Mouse (Mus musculus) G1E (cell line): ENCODE results near the gene Mapt.

Source experiments
- CTCF ChIP-seq: IDR thresholded peaks from 2 replicates; pipeline ENCODE4 v1.5.1; 2012; ENCODE audit warnings: low read depth, low read length, inconsistent platforms, mixed read lengths
- GATA1 ChIP-seq: IDR thresholded peaks from 2 replicates; pipeline ENCODE4 v1.6.1; 2012; ENCODE audit warnings: borderline replicate concordance, low read length, inconsistent platforms, mixed read lengths

- TF ChIP-seq CTCF (no peak), GATA1 (no peak)
Measured at GRCm38 (mm10) chr11:104246171-104246694, 15.0 kb downstream of the Mapt start.
